Mouse (Mus musculus) erythroblast, embryonic 14.5 days (primary cell): ENCODE data around the gene Bloc1s2.

Experiments used
- GATA1 ChIP-seq: IDR thresholded peaks from 2 replicates; pipeline ENCODE4 v1.6.1; 2012; ENCODE audit warnings: low read length, inconsistent platforms, mixed read lengths
- TAL1 ChIP-seq: IDR thresholded peaks from 3 replicates; pipeline ENCODE4 v1.6.1; 2012; ENCODE audit warnings: low read length, inconsistent platforms, mixed read lengths

DNA sequence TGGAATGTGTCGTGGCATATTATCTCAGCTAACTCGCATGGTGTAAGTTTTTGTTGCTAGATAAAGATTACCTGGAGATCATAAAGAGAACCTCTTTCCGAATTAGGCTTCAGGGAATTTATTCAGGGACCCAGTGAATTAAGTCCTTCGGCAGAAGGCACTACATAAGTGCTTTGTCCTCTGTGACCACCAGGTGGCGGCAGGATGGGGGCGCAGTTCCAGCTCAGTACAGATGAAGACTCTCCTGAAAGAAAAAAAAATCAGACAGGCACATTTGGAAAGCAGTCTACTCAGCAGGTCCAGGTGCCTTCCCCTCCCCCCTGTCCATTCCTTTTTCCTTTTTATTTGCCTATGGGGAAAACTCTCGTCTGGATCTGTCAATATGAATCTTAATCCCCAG is 48.9 kb upstream of the Bloc1s2 start:
- no peak for TF ChIP-seq TAL1
- no peak for TF ChIP-seq GATA1
